Mouse (Mus musculus) stomach, postnatal 0 days (tissue): ENCODE measurements around the gene Fbxl21. TPM values are rescaled to one million over a fixed set of nuclear protein-coding genes. Genes with fewer than 3 reads are reported as not detected.
A peak's percentile ranks its signal among the peaks of the same experiment; 100 is the strongest.

ENCODE experiments used
- ATAC-seq: fragments of 200-750 bp; cut with Nextera tagmentation; 2 replicates; pipeline ENCODE4 v1.8.0; 2017; ENCODE audit not compliant: low FRiP score, low TSS enrichment
- DNase-seq: peaks from one replicate; pipeline ENCODE4 v3.0.0-alpha.2; 2016; ENCODE audit warnings: low spot score
- H3K27ac ChIP-seq: fragments of 300-500 bp; sonication (generic); replicated peaks from 2 replicates; pipeline ENCODE4 v1.5.1; 2014; ENCODE audit warnings: mild to moderate bottlenecking, control low read depth
- H3K27me3 ChIP-seq: fragments of 300-500 bp; sonication (generic); 2 replicates; pipeline ENCODE4 v1.6.1; 2014; ENCODE audit warnings: low read length; ENCODE audit not compliant: control insufficient read depth, insufficient read depth
- H3K36me3 ChIP-seq: fragments of 300-500 bp; sonication (generic); 2 replicates; pipeline ENCODE4 v1.6.1; 2014; ENCODE audit warnings: low read length, mixed read lengths; ENCODE audit not compliant: control insufficient read depth, insufficient read depth
- H3K4me1 ChIP-seq: fragments of 300-500 bp; sonication (generic); replicated peaks from 2 replicates; pipeline ENCODE4 v1.6.1; 2014; ENCODE audit warnings: antibody characterized with exemption; ENCODE audit not compliant: control insufficient read depth, insufficient read depth
- H3K4me2 ChIP-seq: fragments of 300-500 bp; sonication (generic); replicated peaks from 2 replicates; pipeline ENCODE4 v1.6.1; 2014; ENCODE audit warnings: low read depth, mild to moderate bottlenecking, control low read depth, moderate library complexity
- H3K4me3 ChIP-seq: fragments of 300-500 bp; sonication (generic); 2 replicates; pipeline ENCODE4 v1.5.1; 2014; ENCODE audit warnings: low read depth, low read length, control low read depth
- H3K9ac ChIP-seq: fragments of 300-500 bp; sonication (generic); 2 replicates; pipeline ENCODE4 v1.6.1; 2014; ENCODE audit warnings: mild to moderate bottlenecking, low read length, control low read depth, mixed read lengths
- H3K9me3 ChIP-seq: fragments of 300-500 bp; sonication (generic); 2 replicates; pipeline ENCODE4 v1.6.1; 2016; ENCODE audit warnings: low read length; ENCODE audit not compliant: control insufficient read depth
- CTCF ChIP-seq: IDR thresholded peaks from 2 replicates; pipeline ENCODE4 v1.5.1; 2016; ENCODE audit warnings: antibody characterized with exemption, low read depth, mild to moderate bottlenecking, moderate library complexity
- EP300 ChIP-seq: optimal IDR thresholded peaks from 2 replicates; pipeline ENCODE3; 2016; ENCODE audit warnings: antibody characterized with exemption
- WGBS: fragments of 180-500 bp; shearing (Covaris S2); extraction: QIAGEN DNeasy Blood & Tissue Kit; methylation state at CpG from one replicate; pipeline ENCODE4 v1.1.7; 2014; 5-methylcytosine and 5-hydroxymethylcytosine counted together
- polyA plus RNA-seq: library from polyadenylated mRNA; unstranded; fragments of >200 nt; fragmentation: Nextera tagmentation; extraction: Ambion mirVana; gene quantifications from 2 replicates; pipeline ENCODE4 v1.2.1, GENCODE M21; 2015

Fbxl21 gene
- polyA plus RNA-seq, 1 experiment from 2014 or later = 1.2 TPM

- H3K27ac ChIP-seq = no peak overlapping the region
- 74% methylated on average over 5 of the region's 5 CpGs for WGBS
- H3K4me1 ChIP-seq = no peaks in the 10 kb centered on the region
- H3K36me3 ChIP-seq = no peaks in the 10 kb centered on the region
- TF ChIP-seq EP300 (no peak), CTCF (peak; percentile 33)
- H3K27me3 ChIP-seq = no peaks in the 10 kb centered on the region
- no peaks in the 10 kb centered on the region for H3K9me3 ChIP-seq
- no peak overlapping the region for H3K4me2 ChIP-seq
- ATAC-seq (no peak), DNase-seq (no peak)
- no peak overlapping the region for H3K4me3 ChIP-seq
- no peak overlapping the region for H3K9ac ChIP-seq
Measured at GRCm38 (mm10) chr13:56535570-56535969, 13.3 kb downstream of the Fbxl21 start.

GRCm38 (mm10) chr13:56537026-56537425 lies 14.8 kb downstream of the Fbxl21 start:
- DNase-seq = no peak
- Histone ChIP-seq H3K27ac (no peak overlapping the region), H3K27me3 (no peaks in the 10 kb centered on the region), H3K4me3 (no peak overlapping the region), H3K9me3 (no peaks in the 10 kb centered on the region), H3K9ac (no peak overlapping the region), H3K36me3 (no peaks in the 10 kb centered on the region), H3K4me1 (no peaks in the 10 kb centered on the region), H3K4me2 (no peak overlapping the region)
- TF ChIP-seq CTCF = no peak
- no peak for TF ChIP-seq EP300
- 83% methylated on average over 12 of the region's 12 CpGs for WGBS
- no peak for ATAC-seq

- Histone ChIP-seq H3K4me1 (no peaks in the 10 kb centered on the region), H3K4me2 (no peak overlapping the region), H3K4me3 (no peak overlapping the region), H3K9ac (no peak overlapping the region), H3K27ac (no peak overlapping the region), H3K36me3 (no peaks in the 10 kb centered on the region), H3K9me3 (no peaks in the 10 kb centered on the region), H3K27me3 (no peaks in the 10 kb centered on the region)
- 91% methylated on average over 4 of the region's 4 CpGs for WGBS
- no peak for TF ChIP-seq CTCF
- DNase-seq = no peak
- no peak for ATAC-seq
Measured at GRCm38 (mm10) chr13:56539846-56540245, 17.6 kb downstream of the Fbxl21 start.

GRCm38 (mm10) chr13:56543805-56544204 lies 21.5 kb downstream of the Fbxl21 start:
- no peak overlapping the region for H3K4me2 ChIP-seq
- no peak overlapping the region for H3K9ac ChIP-seq
- ATAC-seq (no peak), DNase-seq (no peak)
- TF ChIP-seq EP300 (no peak), CTCF (no peak)
- WGBS = 87% methylated on average over 9 of the region's 9 CpGs
- H3K4me3 ChIP-seq = no peak overlapping the region
- H3K36me3 ChIP-seq = no peaks in the 10 kb centered on the region
- H3K4me1 ChIP-seq = no peaks in the 10 kb centered on the region
- no peaks in the 10 kb centered on the region for H3K27me3 ChIP-seq
- no peaks in the 10 kb centered on the region for H3K9me3 ChIP-seq
- no peak overlapping the region for H3K27ac ChIP-seq

GRCm38 (mm10) chr13:56544956-56545355 lies 22.7 kb downstream of the Fbxl21 start:
- Histone ChIP-seq H3K27me3 (no peaks in the 10 kb centered on the region), H3K9ac (no peak overlapping the region), H3K27ac (no peak overlapping the region), H3K4me3 (no peak overlapping the region), H3K36me3 (no peaks in the 10 kb centered on the region), H3K4me2 (no peak overlapping the region), H3K9me3 (no peaks in the 10 kb centered on the region), H3K4me1 (no peaks in the 10 kb centered on the region)
- DNase-seq (no peak), ATAC-seq (no peak)
- 66% methylated on average over 3 of the region's 3 CpGs for WGBS
- TF ChIP-seq CTCF = no peak
- no peak for TF ChIP-seq EP300

GRCm38 (mm10) chr13:56548401-56548800 lies 26.1 kb downstream of the Fbxl21 start, which contains the start of gene Lect2:
Lect2 (minus strand) TSS chr13:56548502.
- TF ChIP-seq EP300 = no peak
- no peak for TF ChIP-seq CTCF
- Histone ChIP-seq H3K4me2 (no peak within 1 kb of the TSS), H3K36me3 (no peaks in the 10 kb centered on the region), H3K27me3 (no peaks in the 10 kb centered on the region), H3K27ac (no peak within 1 kb of the TSS), H3K4me3 (no peak within 1 kb of the TSS), H3K4me1 (no peaks in the 10 kb centered on the region), H3K9me3 (no peaks in the 10 kb centered on the region), H3K9ac (no peak within 1 kb of the TSS)
- 50% methylated on average over 9 of the region's 9 CpGs for WGBS
- no peak for ATAC-seq
- DNase-seq = no peak
